Mouse (Mus musculus) v-Abl transformed pro-B cells (cell line): Measurements from ENCODE around the gene Rhox1.
"Not testable (repeated sequence)": the region's sequence is repeated elsewhere in the genome, so short reads cannot be mapped to it uniquely, and the experiment has no call there.

ENCODE experiments used
- in situ Hi-C, 2 experiments: fragments of 400-800 bp; cut with MboI; formaldehyde crosslinking; loops; one replicate each; pipeline ENCODE4 v1.15.1; 2025; ENCODE audit not compliant: unreplicated experiment in 2 of 2

The Rhox1 gene

DNA sequence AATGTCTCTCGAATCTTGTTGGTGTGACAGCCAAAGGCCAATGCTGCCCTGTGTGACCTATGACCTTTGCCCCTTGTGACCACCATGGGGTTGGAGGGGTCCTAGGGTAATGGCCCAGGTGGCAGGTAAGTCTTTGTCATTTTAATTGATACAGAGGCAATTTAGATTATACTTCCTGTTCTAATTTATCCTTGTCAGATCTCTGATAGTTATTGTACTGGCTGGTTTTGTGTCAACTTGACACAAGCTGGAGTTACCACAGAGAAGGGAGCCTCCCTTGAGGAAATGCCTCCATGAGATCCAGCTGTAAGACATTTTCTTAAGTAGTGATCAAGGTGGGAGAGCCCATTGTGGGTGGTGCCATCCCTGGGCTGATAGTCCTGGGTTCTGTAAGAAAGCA is at the start of gene Rhox1:
Gene Rhox1, minus strand, starts transcription at position 101 of the 400 bp plus-strand sequence.
- in situ Hi-C loops, result not testable (repeated sequence)

DNA sequence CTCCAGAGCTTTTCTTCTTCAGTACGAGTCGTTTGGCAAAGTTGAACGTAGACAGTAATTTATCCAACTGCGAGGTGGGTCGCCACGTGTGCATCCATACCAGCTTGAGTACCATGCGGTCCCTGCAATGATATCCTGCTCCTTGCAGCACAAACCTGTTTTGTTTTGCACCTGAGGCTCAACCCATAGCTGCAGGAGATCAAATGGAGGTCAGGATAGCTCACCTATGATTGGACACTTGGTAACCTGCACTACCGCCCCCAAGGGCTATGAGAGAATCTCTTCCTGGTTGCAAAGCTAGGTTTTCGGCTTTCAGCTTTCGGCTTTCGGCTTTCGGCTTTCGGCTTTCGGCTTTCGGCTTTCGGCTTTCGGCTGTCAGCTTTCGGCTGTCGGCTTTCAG is 43.0 kb upstream of the Rhox1 start, which contains the start of gene Rhox4a:
Gene Rhox4a, plus strand, starts transcription at position 301 of the 400 bp plus-strand sequence.
- in situ Hi-C loops, result not testable (repeated sequence)

DNA sequence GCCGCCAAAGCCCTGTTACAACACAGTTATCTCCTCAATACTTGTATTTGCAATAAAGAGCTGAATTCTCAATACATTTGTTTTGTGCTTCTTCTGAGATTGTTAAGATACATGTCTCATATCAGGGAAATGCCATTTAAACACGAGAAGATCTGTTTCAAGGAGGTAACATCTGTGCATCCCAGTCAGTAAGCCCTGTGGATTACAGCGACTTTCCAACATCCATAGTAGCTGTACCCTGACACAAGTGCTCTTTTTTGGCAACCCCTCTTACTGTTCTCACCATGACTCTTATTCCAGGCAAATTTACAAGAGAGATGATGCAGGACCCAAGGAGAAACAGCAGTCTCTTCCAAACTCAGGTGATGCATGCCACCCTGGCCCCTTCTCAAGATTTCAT is 27.6 kb upstream of the Rhox1 start, which contains the start of gene Rhox3a:
Gene Rhox3a, plus strand, starts transcription at position 301 of the 400 bp plus-strand sequence.
- in situ Hi-C loops, result not testable (repeated sequence)

DNA sequence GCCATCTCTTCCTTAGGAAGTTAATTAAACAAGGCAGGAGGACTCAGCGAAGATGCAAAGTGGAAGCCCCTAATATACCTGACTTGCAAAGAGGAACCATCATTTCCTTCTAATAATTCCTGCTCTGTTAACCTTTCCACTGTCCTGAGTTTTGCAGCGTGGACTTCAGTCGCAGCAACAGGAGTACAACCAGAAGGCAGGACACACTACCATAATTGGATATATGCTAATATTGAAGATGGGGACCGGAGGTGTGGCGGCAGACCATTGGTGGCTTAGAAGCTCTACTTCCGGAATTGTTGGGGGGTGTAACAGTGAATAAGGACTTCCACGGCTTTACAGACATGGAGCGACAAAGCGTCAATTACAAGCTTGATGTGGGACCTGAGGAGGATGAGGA is 22.6 kb upstream of the Rhox1 start, which contains the start of gene Rhox2a:
Gene Rhox2a, plus strand, starts transcription at position 301 of the 400 bp plus-strand sequence.
- in situ Hi-C loops, result not testable (repeated sequence)

DNA sequence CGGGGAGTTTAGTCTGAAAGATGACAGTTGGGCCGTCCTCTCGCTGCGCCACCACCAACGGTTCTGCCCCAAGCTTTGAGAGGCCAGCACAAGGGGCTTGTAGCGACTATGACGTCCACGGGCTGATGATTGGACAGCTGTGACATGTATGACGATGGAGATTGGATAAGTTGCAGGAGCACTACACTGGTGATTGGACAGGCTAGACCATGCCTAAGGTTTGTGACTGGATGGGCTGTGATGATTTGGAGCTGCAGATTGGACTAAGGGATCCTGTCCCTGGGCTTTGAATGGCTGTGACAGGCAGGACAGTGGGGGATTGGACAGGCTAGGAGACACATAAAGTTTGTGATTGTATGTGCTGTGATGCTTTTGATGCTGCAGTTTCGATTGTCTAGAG is 11.1 kb downstream of the Rhox1 start, which contains the start of gene Gm9:
Gene Gm9, minus strand, starts transcription at position 101 of the 400 bp plus-strand sequence.
- in situ Hi-C loops, result no loop called here

DNA sequence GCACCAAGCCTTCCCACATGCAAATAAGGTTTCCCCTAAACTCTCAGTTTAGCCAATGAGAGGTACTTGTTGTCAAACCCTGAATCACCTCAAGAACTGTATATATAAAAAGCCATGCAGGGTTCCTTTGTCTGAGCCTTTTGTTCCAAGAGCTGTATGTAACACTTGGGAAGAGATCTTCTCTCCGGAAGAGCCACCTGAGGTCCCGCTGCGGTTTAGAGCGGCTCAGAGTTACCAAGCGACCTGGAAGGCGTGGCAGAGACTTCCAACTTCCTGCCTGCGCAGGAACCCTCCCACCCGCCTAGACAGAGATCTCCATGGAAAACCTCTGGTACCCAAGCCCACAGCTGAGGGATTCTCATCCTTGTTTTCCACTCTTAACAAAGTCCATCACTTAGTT is 23.4 kb downstream of the Rhox1 start:
- in situ Hi-C loops, result no loop called here

DNA sequence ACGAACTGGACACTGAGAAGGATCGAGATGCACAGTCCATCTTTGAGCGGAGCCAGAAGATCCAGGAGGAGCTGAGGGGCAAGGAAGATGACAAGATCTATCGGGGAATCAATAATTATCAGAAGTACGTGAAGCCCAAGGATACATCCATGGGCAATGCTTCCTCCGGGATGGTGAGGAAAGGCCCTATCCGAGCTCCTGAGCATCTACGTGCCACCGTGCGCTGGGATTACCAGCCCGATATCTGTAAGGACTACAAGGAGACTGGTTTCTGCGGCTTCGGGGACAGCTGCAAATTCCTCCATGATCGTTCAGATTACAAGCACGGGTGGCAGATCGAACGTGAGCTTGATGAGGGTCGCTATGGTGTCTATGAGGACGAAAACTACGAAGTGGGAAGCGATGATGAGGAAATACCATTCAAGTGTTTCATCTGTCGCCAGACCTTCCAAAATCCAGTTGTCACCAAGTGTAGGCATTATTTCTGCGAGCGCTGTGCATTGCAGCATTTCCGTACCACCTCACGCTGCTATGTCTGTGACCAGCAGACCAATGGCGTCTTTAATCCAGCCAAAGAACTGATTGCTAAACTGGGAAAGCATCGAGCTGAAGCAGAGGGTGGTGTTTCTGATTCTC is 30.2 kb downstream of the Rhox1 start:
- in situ Hi-C loops, result no loop called here

DNA sequence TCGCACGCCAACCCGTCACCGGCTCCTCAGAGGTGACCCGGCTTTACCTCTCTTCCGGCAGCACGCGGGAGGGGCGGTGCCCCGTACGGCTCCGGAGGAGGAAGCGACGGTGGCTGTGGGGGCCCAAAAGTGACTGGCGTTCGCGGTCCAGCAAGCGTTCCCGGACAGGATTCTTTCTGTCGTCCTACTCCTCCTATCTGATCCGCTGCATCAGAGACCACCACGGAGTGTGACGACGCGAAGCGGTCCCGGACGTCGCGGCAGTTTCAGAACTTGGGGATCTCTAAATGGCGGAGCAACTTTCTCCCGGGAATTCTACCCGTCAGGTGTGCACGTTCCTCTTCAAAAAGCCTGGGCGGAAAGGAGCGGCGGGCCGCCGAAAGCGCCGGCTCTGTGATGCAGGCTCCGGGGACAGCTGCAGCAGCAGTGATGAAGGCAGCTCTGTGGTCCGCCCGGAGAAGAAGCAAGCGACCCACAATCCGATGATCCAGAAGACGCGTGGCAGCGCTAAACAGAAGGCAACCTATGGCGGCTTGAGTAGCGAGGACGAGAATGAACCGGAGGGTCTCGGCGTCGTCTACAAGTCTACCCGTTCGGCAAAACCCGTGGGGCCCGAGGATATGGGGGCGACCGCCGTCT is 30.8 kb downstream of the Rhox1 start, which contains the start of the genes Ndufa1 and Rnf113a1:
Gene Ndufa1, minus strand, starts transcription at position 59 of the 639 bp plus-strand sequence.
Gene Rnf113a1, plus strand, starts transcription at position 141 of the 639 bp plus-strand sequence.
- in situ Hi-C loops, result no loop called here

DNA sequence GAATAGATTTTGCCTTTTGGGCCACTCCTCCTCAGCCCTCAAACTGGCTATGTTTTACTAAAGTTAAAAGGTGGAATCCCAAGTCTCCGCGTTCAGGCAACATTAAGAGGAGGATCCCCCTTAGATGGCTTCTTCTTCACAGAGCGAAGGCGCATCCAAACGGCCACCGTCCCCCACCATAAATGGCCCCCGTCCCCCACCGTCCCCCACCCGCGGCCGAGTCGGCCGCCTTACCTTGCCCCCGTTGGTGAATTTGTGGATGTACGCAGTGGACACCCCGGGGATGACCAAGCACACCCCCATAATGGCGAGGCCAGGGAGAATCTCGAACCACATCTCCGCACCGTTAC is 31.3 kb downstream of the Rhox1 start:
- in situ Hi-C loops, result no loop called here

DNA sequence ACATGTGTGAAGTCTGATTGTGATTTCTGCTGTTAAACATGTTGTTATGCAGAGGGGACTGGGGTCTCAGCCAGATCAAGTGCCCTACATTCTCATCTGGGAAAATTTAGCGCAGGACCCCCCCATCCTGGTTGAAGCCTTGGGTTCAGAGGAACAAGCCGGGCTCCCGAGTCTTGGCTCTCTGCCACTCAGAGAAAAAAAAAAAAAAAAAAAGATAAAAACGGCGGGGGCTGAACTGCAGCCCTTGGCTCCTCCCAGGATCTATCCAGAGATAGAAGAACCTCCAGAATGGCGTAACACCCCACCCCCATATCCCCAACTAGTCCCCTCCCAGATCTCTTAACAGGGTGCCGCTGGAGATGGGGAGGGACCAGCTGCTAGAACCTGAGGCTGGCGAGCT is 37.7 kb downstream of the Rhox1 start:
- in situ Hi-C loops, result not testable (repeated sequence)

DNA sequence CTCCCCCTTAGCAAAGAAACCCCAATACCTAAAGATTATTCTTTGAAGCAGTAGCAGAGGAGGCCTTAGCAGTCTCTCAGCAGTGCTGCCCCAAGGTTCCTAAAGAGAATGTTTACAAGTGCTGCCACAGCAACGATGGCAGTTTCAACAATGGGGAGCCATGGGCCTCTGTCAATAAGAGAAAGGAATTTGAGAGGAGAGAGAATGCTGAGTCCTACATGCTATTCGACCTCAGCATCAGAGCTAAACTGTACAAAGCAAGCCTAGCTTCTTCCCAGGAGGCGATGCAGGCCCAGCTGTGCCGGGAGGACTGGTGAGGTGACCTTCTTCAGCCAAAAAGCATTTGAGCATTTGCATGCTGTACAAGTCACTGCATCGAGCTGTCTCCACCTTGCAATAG is 53.3 kb downstream of the Rhox1 start, which contains the start of gene Akap14:
Gene Akap14, minus strand, starts transcription at position 101 of the 400 bp plus-strand sequence.
- in situ Hi-C loops, result no loop called here

DNA sequence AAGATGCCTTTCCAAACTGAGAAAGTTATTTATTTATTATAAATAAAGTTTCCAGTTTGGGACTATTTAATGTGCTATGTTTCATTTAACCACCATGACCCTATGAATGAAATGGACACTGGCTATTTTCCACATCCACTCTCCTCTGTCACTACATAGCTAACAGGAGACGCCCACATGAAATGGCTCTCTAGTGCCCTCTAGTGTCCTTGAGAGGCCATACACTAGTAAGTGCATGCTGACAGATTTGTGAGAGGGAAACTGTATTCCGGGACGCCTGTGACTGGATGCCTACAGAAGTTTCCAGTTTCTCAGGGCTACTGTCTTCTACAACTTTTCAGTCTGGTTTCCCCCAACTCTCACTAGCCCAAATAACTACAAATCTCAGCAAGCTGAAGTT is 55.0 kb downstream of the Rhox1 start:
- in situ Hi-C loops, result no loop called here
